In the genomic region with DNA sequence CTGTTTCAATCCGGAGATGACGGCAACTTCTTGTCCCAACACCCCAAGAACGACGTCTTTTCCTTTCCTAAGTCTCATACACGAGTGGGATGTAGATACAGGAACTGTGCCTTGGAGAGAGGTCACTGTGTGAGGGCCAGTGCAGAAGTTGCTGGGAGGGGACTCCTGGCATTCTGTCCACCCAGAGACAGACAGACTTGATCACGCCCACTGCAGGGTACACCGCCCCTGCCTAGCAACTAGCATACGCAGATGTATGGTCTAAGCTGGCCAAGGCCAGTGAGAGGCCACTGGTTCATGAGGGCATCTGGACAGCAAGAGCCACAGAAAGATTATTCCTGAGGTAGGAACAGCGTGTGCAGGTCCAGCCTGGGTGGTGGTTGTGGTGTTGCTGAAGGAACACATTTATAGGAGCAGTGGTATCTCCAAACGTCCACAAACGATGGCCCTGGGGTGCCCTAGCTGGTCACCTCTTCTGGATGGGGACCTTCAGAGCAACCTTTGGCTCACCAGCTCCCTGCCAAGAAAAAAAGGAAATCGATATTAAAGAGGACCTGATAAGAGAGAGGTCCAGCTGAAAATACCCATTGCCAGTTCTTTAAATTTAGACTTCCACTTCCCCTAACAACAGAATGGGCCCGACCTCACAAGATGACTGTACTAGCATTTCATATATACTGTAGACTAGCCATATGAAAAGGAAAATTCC, we compare ENCODE assay signal across 8 mouse cellular contexts. TPM values are rescaled to one million over a fixed set of nuclear protein-coding genes. Genes with fewer than 3 reads are reported as not detected.
DNase-seq lines count a peak whose midpoint lies in the region; ATAC-seq and TF ChIP-seq lines count a peak whose summit lies in the region.

No protein-coding gene starts in this region.

- peak overlapping the region; percentile 75 for H3K4me2 ChIP-seq in forebrain, postnatal 0 days (ENCODE audit: low read depth)
- H3K4me2 ChIP-seq in neural tube, embryonic 13.5 days, result peak overlapping the region; percentile 75

- 29% methylated on average over 13 of the region's 13 CpGs for WGBS in bone marrow, adult 2 months
- WGBS in forebrain, postnatal 0 days, result 39% methylated on average over 13 of the region's 13 CpGs
- WGBS in limb, embryonic 10.5 days, result 53% methylated on average over 13 of the region's 13 CpGs
- WGBS in neural tube, embryonic 13.5 days, result 47% methylated on average over 13 of the region's 13 CpGs

- H3K27ac ChIP-seq in bone marrow, adult 2 months (ENCODE audit: control insufficient read depth, insufficient read depth, low read depth, low read length, poor library complexity), result peak overlapping the region; percentile 80
- H3K27ac ChIP-seq in forebrain, postnatal 0 days (ENCODE audit: low read depth, low read length), result no peak overlapping the region
- H3K27ac ChIP-seq in limb, embryonic 10.5 days, result no peak overlapping the region
- no peak overlapping the region for H3K27ac ChIP-seq in neural tube, embryonic 13.5 days (replicated peaks)

- no peak for TF ChIP-seq POLR2A in bone marrow, adult 2 months (IDR thresholded peaks at IDR 0.05; ENCODE audit: borderline replicate concordance, control insufficient read depth, low read depth, low read length)

- no peak for TF ChIP-seq CTCF in bone marrow, adult 2 months (IDR thresholded peaks at IDR 0.05; ENCODE audit: control insufficient read depth, insufficient read depth, low read length)
- no peak for TF ChIP-seq CTCF in forebrain, postnatal 0 days (IDR thresholded peaks at IDR 0.05; ENCODE audit: low read depth)

- H3K9ac ChIP-seq in forebrain, postnatal 0 days, result peak overlapping the region; percentile 35; the same call in 1 of the 2 replicates
- H3K9ac ChIP-seq in neural tube, embryonic 13.5 days, result peak overlapping the region; percentile 67

- no peaks in the 10 kb centered on the region for H3K9me3 ChIP-seq in forebrain, postnatal 0 days (ENCODE audit: low read length)
- H3K9me3 ChIP-seq in limb, embryonic 10.5 days (replicated peaks), result no peaks in the 10 kb centered on the region
- H3K9me3 ChIP-seq in neural tube, embryonic 13.5 days, result no peaks in the 10 kb centered on the region

- H3K4me1 ChIP-seq in bone marrow, adult 2 months (ENCODE audit: control insufficient read depth, insufficient read depth, low read length), result peaks cover 9% of the 10 kb centered on the region
- H3K4me1 ChIP-seq in forebrain, postnatal 0 days (ENCODE audit: insufficient read depth), result 0 out of 2 replicates have a peak, but pooled peaks cover 4% of the 10 kb centered on the region
- H3K4me1 ChIP-seq in limb, embryonic 10.5 days, result peaks cover 13% of the 10 kb centered on the region
- H3K4me1 ChIP-seq in neural tube, embryonic 13.5 days (replicated peaks), result peaks cover 12% of the 10 kb centered on the region

- no peaks in the 10 kb centered on the region for H3K36me3 ChIP-seq in forebrain, postnatal 0 days (ENCODE audit: insufficient read depth)
- no peaks in the 10 kb centered on the region for H3K36me3 ChIP-seq in limb, embryonic 10.5 days
- peaks cover 10% of the 10 kb centered on the region; the same call in 1 of the 2 replicates for H3K36me3 ChIP-seq in neural tube, embryonic 13.5 days

- intact Hi-C loops in heart, postnatal 25 days (cut with DNase I), result no loop called here

- peak; percentile 94 for DNase-seq in heart, adult 11 months
- no peak for DNase-seq in heart, postnatal 25 days (ENCODE audit: low spot score)
- no peak for DNase-seq in forebrain, postnatal 0 days
- DNase-seq in limb, embryonic 10.5 days (ENCODE audit: low spot score), result no peak

- ATAC-seq in forebrain, postnatal 0 days, result peak; percentile 34
- peak; percentile 66; the same call in 1 of the 2 replicates for ATAC-seq in neural tube, embryonic 13.5 days (ENCODE audit: low read depth)
- ATAC-seq in activated CD4-positive, CD25-positive, alpha-beta regulatory T cell, adult 4 months, result no peak
- ATAC-seq in erythroblast, adult 5-6 weeks (replicated peaks; ENCODE audit: low FRiP score, poor library complexity, severe bottlenecking), result no peak

- no peaks in the 10 kb centered on the region for H3K27me3 ChIP-seq in forebrain, postnatal 0 days (ENCODE audit: insufficient read depth, low read length)
- 0 out of 2 replicates have a peak, but pooled peaks cover 3% of the 10 kb centered on the region for H3K27me3 ChIP-seq in limb, embryonic 10.5 days (ENCODE audit: low read depth, poor library complexity, severe bottlenecking)
- H3K27me3 ChIP-seq in neural tube, embryonic 13.5 days, result no peaks in the 10 kb centered on the region

- no peak overlapping the region for H3K4me3 ChIP-seq in bone marrow, adult 2 months (replicated peaks; ENCODE audit: control insufficient read depth, low read depth, low read length)
- peak overlapping the region; percentile 48 for H3K4me3 ChIP-seq in forebrain, postnatal 0 days (ENCODE audit: low read depth, low read length)
- H3K4me3 ChIP-seq in limb, embryonic 10.5 days, result peak overlapping the region; percentile 70
- peak overlapping the region; percentile 48 for H3K4me3 ChIP-seq in neural tube, embryonic 13.5 days

RNA-seq across cellular contexts. Expression of a gene that starts 0.6 kb away (rescaled TPM):
- not detected for total RNA-seq in heart, postnatal 25 days (2021)
- polyA plus RNA-seq in bone marrow, adult 2 months (2011; ENCODE audit: insufficient read depth, insufficient read length, low replicate concordance, missing spikeins), result not detected in 2 replicates
- total RNA-seq in forebrain, postnatal 0 days (2014; rRNA removed), result 1.6 and 2.7 TPM in 2 replicates
- polyA plus RNA-seq in forebrain, postnatal 0 days (2015; fragmentation: Nextera tagmentation; extraction: Ambion mirVana), result 1.3 and 2.0 TPM in 2 replicates
- polyA plus RNA-seq in limb, embryonic 10.5 days (2016; fragmentation: Nextera tagmentation; extraction: Ambion mirVana), result 0.39 and 0.85 TPM in 2 replicates
- 0.68 and 0.71 TPM in 2 replicates for polyA plus RNA-seq in neural tube, embryonic 13.5 days (2015; fragmentation: Nextera tagmentation; extraction: Ambion mirVana)
- 1 to 10 TPM in 1 of 2 experiments, not detected in 1; 1.2 TPM for polyA plus RNA-seq in activated CD4-positive, CD25-positive, alpha-beta regulatory T cell, adult 4 months (2017; shearing (Covaris generic))
- not detected in 2 replicates for total RNA-seq in erythroblast, adult 5-6 weeks (2015; ENCODE audit: low replicate concordance)
- total RNA-seq in erythroblast, adult 5-6 weeks (2017; ENCODE audit: low replicate concordance), result 2.0 TPM in 1 of 2 replicates, not detected in the other

RNA-seq across cellular contexts. Expression of a gene that starts 13.2 kb away (rescaled TPM):
- total RNA-seq in heart, postnatal 25 days (2021), result under 1 TPM; 0.20 to 0.73 TPM
- polyA plus RNA-seq in bone marrow, adult 2 months (2011; ENCODE audit: insufficient read depth, insufficient read length, low replicate concordance, missing spikeins), result 17.9 and 55.1 TPM in 2 replicates
- total RNA-seq in forebrain, postnatal 0 days (2014; rRNA removed), result 2.6 and 3.4 TPM in 2 replicates
- 0.47 TPM in 2 replicates for polyA plus RNA-seq in forebrain, postnatal 0 days (2015; fragmentation: Nextera tagmentation; extraction: Ambion mirVana)
- 2.2 TPM in 2 replicates for polyA plus RNA-seq in limb, embryonic 10.5 days (2016; fragmentation: Nextera tagmentation; extraction: Ambion mirVana)
- 3.3 and 3.4 TPM in 2 replicates for polyA plus RNA-seq in neural tube, embryonic 13.5 days (2015; fragmentation: Nextera tagmentation; extraction: Ambion mirVana)
- 1 to 10 TPM; 9.6 to 9.9 TPM for polyA plus RNA-seq in activated CD4-positive, CD25-positive, alpha-beta regulatory T cell, adult 4 months (2017; shearing (Covaris generic))
- 6.9 and 8.3 TPM in 2 replicates for total RNA-seq in erythroblast, adult 5-6 weeks (2015; ENCODE audit: low replicate concordance)
- 7.3 and 7.8 TPM in 2 replicates for total RNA-seq in erythroblast, adult 5-6 weeks (2017; ENCODE audit: low replicate concordance)

RNA-seq across cellular contexts. Expression of a gene that starts 35.6 kb away (rescaled TPM):
- not detected for total RNA-seq in heart, postnatal 25 days (2021)
- polyA plus RNA-seq in bone marrow, adult 2 months (2011; ENCODE audit: insufficient read depth, insufficient read length, low replicate concordance, missing spikeins), result 13.7 TPM in 1 of 2 replicates, not detected in the other
- total RNA-seq in forebrain, postnatal 0 days (2014; rRNA removed), result not detected in 2 replicates
- not detected in 2 replicates for polyA plus RNA-seq in forebrain, postnatal 0 days (2015; fragmentation: Nextera tagmentation; extraction: Ambion mirVana)
- 0.38 and 0.64 TPM in 2 replicates for polyA plus RNA-seq in limb, embryonic 10.5 days (2016; fragmentation: Nextera tagmentation; extraction: Ambion mirVana)
- not detected in 2 replicates for polyA plus RNA-seq in neural tube, embryonic 13.5 days (2015; fragmentation: Nextera tagmentation; extraction: Ambion mirVana)
- polyA plus RNA-seq in activated CD4-positive, CD25-positive, alpha-beta regulatory T cell, adult 4 months (2017; shearing (Covaris generic)), result 1 to 10 TPM in 1 of 2 experiments, under 1 TPM in 1; 0.90 to 2.2 TPM
- not detected in 2 replicates for total RNA-seq in erythroblast, adult 5-6 weeks (2015; ENCODE audit: low replicate concordance)
- not detected in 2 replicates for total RNA-seq in erythroblast, adult 5-6 weeks (2017; ENCODE audit: low replicate concordance)

RNA-seq across cellular contexts. Expression of a gene that starts 57.0 kb away (rescaled TPM):
- 10 to 100 TPM; 10.9 to 11.2 TPM for total RNA-seq in heart, postnatal 25 days (2021)
- polyA plus RNA-seq in bone marrow, adult 2 months (2011; ENCODE audit: insufficient read depth, insufficient read length, low replicate concordance, missing spikeins), result 10.4 and 27.2 TPM in 2 replicates
- 49.8 and 56.1 TPM in 2 replicates for total RNA-seq in forebrain, postnatal 0 days (2014; rRNA removed)
- 66.1 and 74.3 TPM in 2 replicates for polyA plus RNA-seq in forebrain, postnatal 0 days (2015; fragmentation: Nextera tagmentation; extraction: Ambion mirVana)
- 38.8 and 40.7 TPM in 2 replicates for polyA plus RNA-seq in limb, embryonic 10.5 days (2016; fragmentation: Nextera tagmentation; extraction: Ambion mirVana)
- polyA plus RNA-seq in neural tube, embryonic 13.5 days (2015; fragmentation: Nextera tagmentation; extraction: Ambion mirVana), result 50.7 and 55.5 TPM in 2 replicates
- 10 to 100 TPM; 26.7 to 26.8 TPM for polyA plus RNA-seq in activated CD4-positive, CD25-positive, alpha-beta regulatory T cell, adult 4 months (2017; shearing (Covaris generic))
- total RNA-seq in erythroblast, adult 5-6 weeks (2015; ENCODE audit: low replicate concordance), result 11.5 and 12.5 TPM in 2 replicates
- 5.8 and 6.6 TPM in 2 replicates for total RNA-seq in erythroblast, adult 5-6 weeks (2017; ENCODE audit: low replicate concordance)

RNA-seq across cellular contexts. Expression of a gene that starts 57.3 kb away (rescaled TPM):
- total RNA-seq in heart, postnatal 25 days (2021), result 10 to 100 TPM; 25.4 to 27.2 TPM
- 16.7 and 17.5 TPM in 2 replicates for polyA plus RNA-seq in bone marrow, adult 2 months (2011; ENCODE audit: insufficient read depth, insufficient read length, low replicate concordance, missing spikeins)
- total RNA-seq in forebrain, postnatal 0 days (2014; rRNA removed), result 67.3 and 79.8 TPM in 2 replicates
- 57.8 and 68.1 TPM in 2 replicates for polyA plus RNA-seq in forebrain, postnatal 0 days (2015; fragmentation: Nextera tagmentation; extraction: Ambion mirVana)
- polyA plus RNA-seq in limb, embryonic 10.5 days (2016; fragmentation: Nextera tagmentation; extraction: Ambion mirVana), result 81.6 and 87.8 TPM in 2 replicates
- 51.4 and 51.7 TPM in 2 replicates for polyA plus RNA-seq in neural tube, embryonic 13.5 days (2015; fragmentation: Nextera tagmentation; extraction: Ambion mirVana)
- polyA plus RNA-seq in activated CD4-positive, CD25-positive, alpha-beta regulatory T cell, adult 4 months (2017; shearing (Covaris generic)), result 10 to 100 TPM; 22.2 to 23.0 TPM
- total RNA-seq in erythroblast, adult 5-6 weeks (2015; ENCODE audit: low replicate concordance), result 9.4 and 14.6 TPM in 2 replicates
- total RNA-seq in erythroblast, adult 5-6 weeks (2017; ENCODE audit: low replicate concordance), result 8.3 and 9.6 TPM in 2 replicates

Comparison
In these comparisons a context has a peak if more than half of its experiments do, and no peak if none do; other contexts are left out.
1. ATAC-seq: peak in forebrain, postnatal 0 days (single experiment) and neural tube, embryonic 13.5 days (single experiment); none in activated CD4-positive, CD25-positive, alpha-beta regulatory T cell, adult 4 months (single experiment) and erythroblast, adult 5-6 weeks (single experiment).